Mouse (Mus musculus): ENCODE results near the gene Sfxn3. TPM values are rescaled to one million over a fixed set of nuclear protein-coding genes. Genes with fewer than 3 reads are reported as not detected.
"Not testable (repeated sequence)": the region's sequence is repeated elsewhere in the genome, so short reads cannot be mapped to it uniquely, and the experiment has no call there.

Sfxn3 gene
- polyA plus RNA-seq, 1 experiment from 2014 or later: 95.9 TPM

- H3K27me3 ChIP-seq (ENCODE audit: control insufficient read depth, insufficient read depth, low read depth, low read length): no peaks in the 10 kb centered on the region
Observed at GRCm38 (mm10) chr19:45032570-45033332, 14.6 kb upstream of the Sfxn3 start.

GRCm38 (mm10) chr19:45036867-45037266, 10.4 kb upstream of the Sfxn3 start:
- H3K4me1 ChIP-seq (ENCODE audit: control insufficient read depth, insufficient read depth, low read length): 0 out of 2 replicates have a peak, but pooled peaks cover 2% of the 10 kb centered on the region
- no peak overlapping the region for H3K27ac ChIP-seq (ENCODE audit: low read length)
- no peaks in the 10 kb centered on the region for H3K36me3 ChIP-seq (ENCODE audit: control insufficient read depth, insufficient read depth, low read length)
- no peak overlapping the region for H3K4me2 ChIP-seq (ENCODE audit: low read length)
- 29% methylated on average over 16 of the region's 16 CpGs for WGBS
- no peak for ATAC-seq
- no peak overlapping the region for H3K9ac ChIP-seq (ENCODE audit: low read depth, low read length)
- H3K9me3 ChIP-seq (replicated peaks; ENCODE audit: control insufficient read depth, low read length, poor library complexity, severe bottlenecking): no peaks in the 10 kb centered on the region
- no peaks in the 10 kb centered on the region for H3K27me3 ChIP-seq (ENCODE audit: control insufficient read depth, insufficient read depth, low read depth, low read length)
- H3K4me3 ChIP-seq (ENCODE audit: low read depth, low read length): no peak overlapping the region

More at GRCm38 (mm10) chr19:45032570-45033332, 14.6 kb upstream of the Sfxn3 start:
- WGBS: 49% methylated on average over 17 of the region's 17 CpGs
- no peaks in the 10 kb centered on the region for H3K9me3 ChIP-seq (replicated peaks; ENCODE audit: control insufficient read depth, low read length, poor library complexity, severe bottlenecking)
- no peak overlapping the region for H3K4me3 ChIP-seq (ENCODE audit: low read depth, low read length)
- no peak overlapping the region for H3K9ac ChIP-seq (ENCODE audit: low read depth, low read length)
- H3K27ac ChIP-seq (ENCODE audit: low read length): no peak overlapping the region
- ATAC-seq: no peak
- 0 out of 2 replicates have a peak, but pooled peaks cover 2% of the 10 kb centered on the region for H3K4me1 ChIP-seq (ENCODE audit: control insufficient read depth, insufficient read depth, low read length)
- 0 out of 2 replicates have a peak, but pooled peaks cover 1% of the 10 kb centered on the region for H3K36me3 ChIP-seq (ENCODE audit: control insufficient read depth, insufficient read depth, low read length)
- no peak overlapping the region for H3K4me2 ChIP-seq (ENCODE audit: low read length)

GRCm38 (mm10) chr19:45038198-45038597, 9.1 kb upstream of the Sfxn3 start:
- H3K4me3 ChIP-seq (ENCODE audit: low read depth, low read length); H3K4me2 ChIP-seq (ENCODE audit: low read length); H3K9ac ChIP-seq (ENCODE audit: low read depth, low read length); H3K27ac ChIP-seq (ENCODE audit: low read length); H3K27me3 ChIP-seq (ENCODE audit: control insufficient read depth, insufficient read depth, low read depth, low read length); H3K36me3 ChIP-seq (ENCODE audit: control insufficient read depth, insufficient read depth, low read length); H3K4me1 ChIP-seq (ENCODE audit: control insufficient read depth, insufficient read depth, low read length); ATAC-seq; H3K9me3 ChIP-seq (replicated peaks; ENCODE audit: control insufficient read depth, low read length, poor library complexity, severe bottlenecking): not testable (repeated sequence)
- 93% methylated on average over 7 of the region's 7 CpGs for WGBS

- ATAC-seq: no peak
- Histone ChIP-seq H3K4me2 (ENCODE audit: low read length) (no peak overlapping the region), H3K9ac (ENCODE audit: low read depth, low read length) (peak overlapping the region; percentile 38; the same call in 1 of the 2 replicates), H3K4me3 (ENCODE audit: low read depth, low read length) (no peak overlapping the region), H3K36me3 (ENCODE audit: control insufficient read depth, insufficient read depth, low read length) (no peaks in the 10 kb centered on the region), H3K27ac (ENCODE audit: low read length) (no peak overlapping the region), H3K27me3 (ENCODE audit: control insufficient read depth, insufficient read depth, low read depth, low read length) (peaks cover 1% of the 10 kb centered on the region; the same call in 1 of the 2 replicates), H3K9me3 (replicated peaks; ENCODE audit: control insufficient read depth, low read length, poor library complexity, severe bottlenecking) (no peaks in the 10 kb centered on the region), H3K4me1 (ENCODE audit: control insufficient read depth, insufficient read depth, low read length) (no peaks in the 10 kb centered on the region)
- WGBS: 59% methylated on average over 13 of the region's 13 CpGs
Observed at GRCm38 (mm10) chr19:45040214-45040613, 7.1 kb upstream of the Sfxn3 start.

GRCm38 (mm10) chr19:45044389-45044927, 2.8 kb upstream of the Sfxn3 start:
- no peak overlapping the region for H3K4me3 ChIP-seq (ENCODE audit: low read depth, low read length)
- peaks cover 5% of the 10 kb centered on the region; the same call in 1 of the 2 replicates for H3K27me3 ChIP-seq (ENCODE audit: control insufficient read depth, insufficient read depth, low read depth, low read length)
- H3K36me3 ChIP-seq (ENCODE audit: control insufficient read depth, insufficient read depth, low read length): no peaks in the 10 kb centered on the region
- H3K27ac ChIP-seq (ENCODE audit: low read length): no peak overlapping the region
- no peak for ATAC-seq
- 62% methylated on average over 11 of the region's 11 CpGs for WGBS
- H3K9ac ChIP-seq (ENCODE audit: low read depth, low read length): no peak overlapping the region
- peaks cover 18% of the 10 kb centered on the region for H3K4me1 ChIP-seq (ENCODE audit: control insufficient read depth, insufficient read depth, low read length)
- H3K4me2 ChIP-seq (ENCODE audit: low read length): no peak overlapping the region
- H3K9me3 ChIP-seq (replicated peaks; ENCODE audit: control insufficient read depth, low read length, poor library complexity, severe bottlenecking): no peaks in the 10 kb centered on the region

GRCm38 (mm10) chr19:45045236-45045635, 2.1 kb upstream of the Sfxn3 start:
- 55% methylated on average over 15 of the region's 15 CpGs for WGBS
- Histone ChIP-seq H3K4me3 (ENCODE audit: low read depth, low read length) (no peak overlapping the region), H3K36me3 (ENCODE audit: control insufficient read depth, insufficient read depth, low read length) (no peaks in the 10 kb centered on the region), H3K4me2 (ENCODE audit: low read length) (peak overlapping the region; percentile 19; the same call in 1 of the 2 replicates), H3K27ac (ENCODE audit: low read length) (no peak overlapping the region), H3K9me3 (replicated peaks; ENCODE audit: control insufficient read depth, low read length, poor library complexity, severe bottlenecking) (no peaks in the 10 kb centered on the region), H3K27me3 (ENCODE audit: control insufficient read depth, insufficient read depth, low read depth, low read length) (peaks cover 5% of the 10 kb centered on the region; the same call in 1 of the 2 replicates), H3K9ac (ENCODE audit: low read depth, low read length) (no peak overlapping the region), H3K4me1 (ENCODE audit: control insufficient read depth, insufficient read depth, low read length) (peaks cover 25% of the 10 kb centered on the region)
- ATAC-seq: no peak

GRCm38 (mm10) chr19:45045651-45046050, 1.7 kb upstream of the Sfxn3 start, which contains the start of gene Pdzd7:
Gene Pdzd7 (minus strand): TSS chr19:45045717.
- peak within 1 kb of the TSS; percentile 72 for H3K9ac ChIP-seq (ENCODE audit: low read depth, low read length)
- H3K4me3 ChIP-seq (ENCODE audit: low read depth, low read length): peak within 1 kb of the TSS; percentile 59
- H3K27ac ChIP-seq (ENCODE audit: low read length): peak within 1 kb of the TSS; percentile 92
- ATAC-seq: no peak
- peak within 1 kb of the TSS; percentile 85 for H3K4me2 ChIP-seq (ENCODE audit: low read length)
- no peaks in the 10 kb centered on the region for H3K9me3 ChIP-seq (replicated peaks; ENCODE audit: control insufficient read depth, low read length, poor library complexity, severe bottlenecking)
- H3K27me3 ChIP-seq (ENCODE audit: control insufficient read depth, insufficient read depth, low read depth, low read length): peaks cover 5% of the 10 kb centered on the region; the same call in 1 of the 2 replicates
- peaks cover 25% of the 10 kb centered on the region for H3K4me1 ChIP-seq (ENCODE audit: control insufficient read depth, insufficient read depth, low read length)
- H3K36me3 ChIP-seq (ENCODE audit: control insufficient read depth, insufficient read depth, low read length): peaks cover 1% of the 10 kb centered on the region; the same call in 1 of the 2 replicates
- 75% methylated on average over 5 of the region's 5 CpGs for WGBS

GRCm38 (mm10) chr19:45046523-45047321, 581 bp upstream of the Sfxn3 start:
- peaks cover 4% of the 10 kb centered on the region; the same call in 1 of the 2 replicates for H3K36me3 ChIP-seq (ENCODE audit: control insufficient read depth, insufficient read depth, low read length)
- H3K4me2 ChIP-seq (ENCODE audit: low read length): peak overlapping the region; percentile 85
- H3K9me3 ChIP-seq (replicated peaks; ENCODE audit: control insufficient read depth, low read length, poor library complexity, severe bottlenecking): no peaks in the 10 kb centered on the region
- ATAC-seq: peak; percentile 82
- peak overlapping the region; percentile 59 for H3K4me3 ChIP-seq (ENCODE audit: low read depth, low read length)
- WGBS: 2% methylated on average over 34 of the region's 34 CpGs
- peak overlapping the region; percentile 72 for H3K9ac ChIP-seq (ENCODE audit: low read depth, low read length)
- peak overlapping the region; percentile 92 for H3K27ac ChIP-seq (ENCODE audit: low read length)
- peaks cover 5% of the 10 kb centered on the region; the same call in 1 of the 2 replicates for H3K27me3 ChIP-seq (ENCODE audit: control insufficient read depth, insufficient read depth, low read depth, low read length)
- H3K4me1 ChIP-seq (ENCODE audit: control insufficient read depth, insufficient read depth, low read length): peaks cover 25% of the 10 kb centered on the region
